Mouse (Mus musculus) left cerebral cortex, postnatal 36 days (tissue): ENCODE results near the gene Nipal1. TPM values are rescaled to one million over a fixed set of nuclear protein-coding genes. Genes with fewer than 3 reads are reported as not detected.

ENCODE experiments used
- DNase-seq, 2 experiments: peaks; one replicate each; pipeline ENCODE4 v3.0.0; 2021 to 2022; ENCODE audit warnings: low spot score in 2 of 2, mixed read lengths in 1 of 2
- intact Hi-C: fragments of 180-260 bp; cut with DNase I; formaldehyde crosslinking; loops from one replicate; pipeline ENCODE4 v1.15.1; 2025
- total RNA-seq, 2 experiments: library from RNA; stranded (reverse); gene quantifications; 2 replicates each; pipeline ENCODE4 v1.2.3; 2021

Gene Nipal1
- total RNA-seq, 2 experiments from 2014 or later: not detected

DNA sequence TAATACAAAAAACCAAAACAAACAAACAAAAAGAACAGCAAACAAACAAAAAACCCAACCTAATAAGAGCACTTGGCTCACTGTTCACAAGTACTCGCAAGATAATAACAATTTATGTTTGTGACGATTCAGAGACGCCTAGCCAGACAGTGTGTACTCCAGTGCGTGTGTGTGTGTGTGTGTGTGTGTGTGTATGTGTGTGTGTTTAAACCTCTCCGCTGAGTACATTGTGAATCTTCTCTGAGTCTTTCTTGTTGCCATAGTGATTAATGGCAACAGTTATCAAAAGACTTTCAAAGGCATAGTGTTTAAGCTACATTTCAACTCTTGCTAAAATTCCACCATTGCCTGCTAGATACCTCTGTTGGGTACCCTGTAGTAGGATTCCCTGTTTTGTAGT, 16.5 kb downstream of the Nipal1 start:
- no peak for DNase-seq
- intact Hi-C loops: no loop called here

DNA sequence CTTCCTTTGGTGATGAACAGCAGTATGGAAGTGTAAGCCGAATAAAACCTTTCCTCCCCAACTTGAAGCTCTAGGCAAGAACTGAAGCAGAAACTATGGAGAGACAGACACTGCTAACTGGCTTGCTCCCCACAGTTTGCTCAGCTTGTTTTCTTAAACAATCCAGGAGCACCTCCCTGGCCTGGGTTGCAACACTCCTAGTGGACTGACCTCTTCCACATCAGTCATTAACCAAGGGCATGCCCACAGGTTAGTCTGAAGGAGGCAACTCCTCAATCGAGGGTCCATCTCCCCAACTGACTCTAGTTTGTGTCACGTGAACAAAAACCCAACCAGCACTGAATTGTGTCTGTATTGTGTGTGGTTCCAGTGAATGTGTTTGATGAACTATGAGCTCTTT, 17.3 kb downstream of the Nipal1 start:
- intact Hi-C loops: loop anchor here (5.0 kb wide), 1 partner anchor 42 kb away; no protein-coding TSS in a partner anchor
- no peak for DNase-seq

DNA sequence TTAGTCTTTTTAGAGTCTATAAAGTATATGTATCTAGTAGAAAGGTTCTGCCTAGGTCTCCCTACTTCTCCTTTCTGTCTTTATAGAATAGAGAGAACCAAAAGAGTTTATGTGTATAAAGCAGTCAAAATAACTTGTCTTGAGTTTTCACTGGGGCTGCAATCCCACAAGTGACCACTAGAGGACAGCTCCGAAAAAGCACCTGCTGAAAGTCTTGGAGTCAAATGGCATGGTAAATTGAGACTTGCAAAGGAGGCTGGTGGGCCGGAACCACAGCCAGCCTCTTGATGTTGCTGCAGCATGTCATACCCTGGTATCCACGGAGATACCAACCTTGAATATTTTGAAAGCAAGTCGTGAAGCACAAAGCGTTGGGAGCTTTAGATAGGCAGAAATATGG, 17.7 kb downstream of the Nipal1 start:
- peak; percentile 15 to 31 for DNase-seq
- intact Hi-C loops: loop anchor here (5.0 kb wide), 1 partner anchor 42 kb away; no protein-coding TSS in a partner anchor

DNA sequence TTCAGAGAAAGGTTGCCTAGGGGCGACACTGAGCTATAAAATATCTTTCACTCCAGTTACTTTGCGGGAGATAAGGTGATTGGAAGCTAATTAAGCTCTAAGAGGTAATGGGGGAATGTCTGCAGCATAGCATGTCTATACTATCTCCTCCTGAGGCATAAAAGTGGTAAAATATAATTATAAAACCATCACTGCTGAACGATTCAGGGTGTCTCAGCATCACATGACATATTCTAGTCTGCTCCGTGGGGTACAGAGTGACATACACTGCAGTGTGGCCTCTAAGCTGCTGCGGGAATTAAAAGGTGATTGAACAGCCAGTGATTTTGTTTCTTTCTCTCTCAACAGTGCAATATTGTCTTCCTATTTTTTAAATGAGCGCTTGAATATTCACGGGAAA, 18.8 kb downstream of the Nipal1 start:
- intact Hi-C loops: loop anchor here (5.0 kb wide), 1 partner anchor 41 kb away; no protein-coding TSS in a partner anchor
- DNase-seq: no peak

DNA sequence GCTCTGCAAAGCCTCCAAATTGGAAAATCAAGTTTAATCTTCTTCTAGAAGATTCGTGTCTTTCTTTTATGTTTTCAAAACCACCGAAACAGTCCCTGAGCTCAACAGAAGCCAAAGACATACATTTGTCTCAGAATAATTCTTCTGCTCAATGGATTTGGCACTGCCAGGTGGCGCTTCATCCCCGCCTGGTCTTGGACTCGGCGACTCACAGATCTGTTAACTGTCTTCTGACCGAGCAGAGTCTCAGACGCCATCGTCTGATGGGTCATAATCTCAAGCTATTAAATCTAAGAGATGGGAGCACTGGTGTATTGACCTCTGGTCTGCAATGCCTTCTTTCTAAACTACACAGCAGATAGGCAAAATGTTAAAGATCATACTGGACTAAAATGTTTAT, 20.8 kb downstream of the Nipal1 start:
- intact Hi-C loops: loop anchor here (5.0 kb wide), 1 partner anchor 39 kb away; no protein-coding TSS in a partner anchor
- DNase-seq: no peak

GRCm38 (mm10) chr5:72671017-72671699, 23.6 kb downstream of the Nipal1 start:
- intact Hi-C loops: no loop called here
- DNase-seq: no peak

GRCm38 (mm10) chr5:72674994-72675542, 27.5 kb downstream of the Nipal1 start:
- intact Hi-C loops: no loop called here
- no peak for DNase-seq

GRCm38 (mm10) chr5:72681451-72681850, 33.9 kb downstream of the Nipal1 start:
- intact Hi-C loops: no loop called here
- DNase-seq: no peak

DNA sequence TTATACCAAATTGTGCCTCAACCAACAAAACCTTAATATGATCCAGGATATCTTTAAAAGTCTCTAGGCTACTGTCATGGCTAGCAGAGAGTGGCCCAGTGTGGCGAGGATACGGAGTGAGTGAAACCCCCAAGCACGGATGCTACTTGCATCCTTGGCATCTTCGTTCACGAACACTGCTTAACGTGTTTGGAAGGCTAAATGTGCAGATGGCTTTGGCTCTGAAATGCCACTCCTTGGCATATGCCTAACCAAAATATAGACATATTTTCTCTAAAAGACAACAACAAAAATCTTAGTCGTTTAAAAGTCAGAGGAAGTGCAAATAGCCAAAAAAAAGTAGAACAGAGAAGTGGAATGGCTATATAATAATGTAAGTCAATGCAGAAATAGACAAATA, 42.0 kb downstream of the Nipal1 start:
- intact Hi-C loops: no loop called here
- no peak for DNase-seq

DNA sequence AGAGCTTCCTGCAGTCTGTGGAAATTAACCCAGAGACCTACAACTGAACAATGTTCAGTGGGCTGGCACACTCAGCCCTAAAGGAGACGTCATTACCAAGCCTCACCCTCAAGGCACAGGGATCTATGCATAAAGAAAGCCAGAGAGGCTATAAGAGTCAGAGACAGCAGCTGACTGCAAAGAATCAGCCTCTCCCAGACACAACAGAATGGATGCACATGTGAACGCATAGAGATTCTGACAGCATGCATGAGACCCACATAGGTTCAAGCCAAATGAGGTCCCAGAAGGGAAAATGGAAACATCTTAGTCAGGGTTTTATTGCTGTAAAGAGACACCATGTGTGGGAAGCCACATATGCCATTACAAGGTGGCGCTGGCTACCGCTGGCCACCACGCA, 42.9 kb downstream of the Nipal1 start:
- no peak for DNase-seq
- intact Hi-C loops: no loop called here

GRCm38 (mm10) chr5:72694684-72695083, 47.1 kb downstream of the Nipal1 start:
- intact Hi-C loops: no loop called here

GRCm38 (mm10) chr5:72696491-72696890, 48.9 kb downstream of the Nipal1 start:
- peak; percentile 27 to 29 for DNase-seq
- intact Hi-C loops: no loop called here

More at GRCm38 (mm10) chr5:72694684-72695083, 47.1 kb downstream of the Nipal1 start:
- DNase-seq: no peak

DNA sequence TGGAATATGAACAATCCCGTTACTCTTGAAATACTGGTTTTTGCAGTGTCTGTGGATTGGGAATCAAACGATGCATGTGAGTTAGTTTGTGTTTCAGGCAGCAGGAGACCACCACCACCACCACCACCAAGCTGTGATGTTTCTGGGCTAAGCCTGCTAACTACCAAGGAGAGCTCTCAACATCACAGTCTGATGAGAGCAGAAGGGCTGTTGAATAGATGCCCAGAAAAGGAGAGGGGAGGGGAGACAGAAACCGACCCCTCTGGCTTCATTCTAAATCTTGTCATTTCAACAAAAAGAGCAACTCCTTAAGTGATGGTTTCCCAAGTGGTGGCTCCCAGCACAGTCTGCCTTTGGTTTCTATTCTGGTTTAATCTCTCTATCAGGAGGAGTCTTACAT, 50.7 kb downstream of the Nipal1 start:
- intact Hi-C loops: loop anchor here (2.0 kb wide), 1 partner anchor 140 kb away; the partner anchor contains the start of gene Nfxl1
- no peak for DNase-seq

GRCm38 (mm10) chr5:72698818-72699499, 51.4 kb downstream of the Nipal1 start:
- no peak for DNase-seq
- intact Hi-C loops: loop anchor here (2.0 kb wide), 1 partner anchor 140 kb away; the partner anchor contains the start of gene Nfxl1

GRCm38 (mm10) chr5:72699500-72699818, 51.9 kb downstream of the Nipal1 start:
- DNase-seq: no peak
- intact Hi-C loops: loop anchor here (2.0 kb wide), 1 partner anchor 141 kb away; the partner anchor contains the start of gene Nfxl1

DNA sequence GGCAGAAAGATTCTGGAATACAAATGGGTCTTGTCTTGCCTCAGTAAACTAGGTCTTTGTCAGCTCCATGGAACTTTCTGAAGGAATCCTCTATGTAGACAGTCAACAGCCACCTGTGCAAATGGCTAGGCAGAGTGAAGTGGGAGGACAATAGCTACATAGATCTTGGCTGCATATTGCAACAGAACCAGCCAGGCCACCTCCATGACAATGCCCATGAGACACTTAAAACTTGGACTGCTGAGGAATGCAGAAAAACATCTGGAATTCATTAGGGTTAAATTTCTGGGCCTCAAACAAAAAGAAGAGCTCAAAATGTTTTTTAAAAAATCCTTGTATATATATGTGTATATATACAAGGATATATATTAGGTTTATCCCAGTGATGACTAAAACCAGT, 54.6 kb downstream of the Nipal1 start:
- no peak for DNase-seq
- intact Hi-C loops: no loop called here

- intact Hi-C loops: loop anchor here (5.0 kb wide), 1 partner anchor 39 kb away; no protein-coding TSS in a partner anchor
- no peak for DNase-seq
These were observed 58.5 kb downstream of the Nipal1 start for GRCm38 (mm10) chr5:72706095-72706494.

DNA sequence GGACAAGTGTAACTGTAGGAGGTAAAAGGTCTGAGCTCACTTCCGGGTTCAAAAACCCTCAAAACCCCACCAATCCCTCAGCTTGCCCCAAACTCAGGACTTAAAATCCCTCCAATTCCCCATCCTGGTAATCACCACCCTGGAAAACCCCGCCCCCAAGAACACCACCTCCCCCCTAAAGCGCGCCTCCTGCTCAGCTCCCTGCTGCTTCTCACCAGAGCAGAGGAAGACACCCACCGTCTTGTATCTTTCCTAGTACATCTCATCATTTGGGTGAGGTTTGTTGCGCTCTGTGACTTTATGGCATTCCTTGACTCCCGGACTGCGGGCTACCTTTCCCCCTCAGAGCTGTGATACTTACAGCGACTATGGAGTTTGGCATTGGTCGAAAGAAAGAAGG, 59.1 kb downstream of the Nipal1 start:
- DNase-seq: no peak

DNA sequence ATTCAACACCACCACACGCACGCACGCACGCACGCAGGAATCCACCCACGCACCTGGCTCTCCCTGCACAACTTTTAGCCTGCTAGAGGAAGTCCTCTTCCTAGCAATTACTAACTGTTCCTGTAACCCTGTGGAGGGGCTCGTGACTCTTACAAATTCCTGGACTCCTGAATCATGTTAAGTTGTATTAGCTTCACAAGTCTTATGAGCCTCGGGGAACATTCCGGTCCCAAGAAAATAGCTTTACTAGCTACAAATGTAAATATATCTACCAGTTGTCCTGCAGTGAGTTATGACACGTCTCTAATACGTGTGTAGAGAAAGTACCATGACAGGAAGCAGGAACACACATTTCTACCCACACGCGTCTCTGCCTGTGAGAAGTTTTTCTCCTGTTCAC, 61.9 kb downstream of the Nipal1 start:
- DNase-seq: no peak
- intact Hi-C loops: loop anchor here (2.0 to 5.0 kb wide), 2 partner anchors 42 to 359 kb away; no protein-coding TSS in a partner anchor

More for the DNA sequence above, 59.1 kb downstream of the Nipal1 start:
- intact Hi-C loops: loop anchor here (5.0 kb wide), 1 partner anchor 39 kb away; no protein-coding TSS in a partner anchor

GRCm38 (mm10) chr5:72709976-72710375, 62.4 kb downstream of the Nipal1 start:
- no peak for DNase-seq
- intact Hi-C loops: loop anchor here (2.0 to 5.0 kb wide), 2 partner anchors 43 to 359 kb away; no protein-coding TSS in a partner anchor
